Mouse (Mus musculus): ENCODE data around the gene Rps6ka1.
"Not testable (repeated sequence)": the region's sequence is repeated elsewhere in the genome, so short reads cannot be mapped to it uniquely, and the experiment has no call there.

Rps6ka1 gene

GRCm38 (mm10) chr4:133863795-133864379 lies 23.7 kb downstream of the Rps6ka1 start:
- peaks cover 74% of the 10 kb centered on the region for H3K4me1 ChIP-seq (replicated peaks; ENCODE audit: low read depth, low read length)
- H3K9me3 ChIP-seq (ENCODE audit: low read length) = no peaks in the 10 kb centered on the region
- H3K27me3 ChIP-seq (ENCODE audit: insufficient read depth, low read length) = no peaks in the 10 kb centered on the region
- TF ChIP-seq CTCF (conservative IDR thresholded peaks at IDR 0.05; ENCODE audit: low read length) = no peak
- TF ChIP-seq POU5F1 (IDR thresholded peaks at IDR 0.05; ENCODE audit: borderline replicate concordance, low read length) = no peak
- TF ChIP-seq NANOG (IDR thresholded peaks at IDR 0.05; ENCODE audit: borderline replicate concordance, low read length) = no peak
- H3K36me3 ChIP-seq (ENCODE audit: insufficient read depth, low read length) = peaks cover 97% of the 10 kb centered on the region
- peak overlapping the region; percentile 60 for H3K4me3 ChIP-seq (replicated peaks; ENCODE audit: low read length)

- Histone ChIP-seq H3K9me3 (ENCODE audit: low read length) (no peaks in the 10 kb centered on the region), H3K4me1 (replicated peaks; ENCODE audit: low read depth, low read length) (peaks cover 46% of the 10 kb centered on the region), H3K4me3 (replicated peaks; ENCODE audit: low read length) (no peak overlapping the region), H3K27me3 (ENCODE audit: insufficient read depth, low read length) (no peaks in the 10 kb centered on the region), H3K36me3 (ENCODE audit: insufficient read depth, low read length) (peaks cover 91% of the 10 kb centered on the region)
- no peak; the same call in 1 of the 2 replicates for TF ChIP-seq CTCF (conservative IDR thresholded peaks at IDR 0.05; ENCODE audit: low read length)
- TF ChIP-seq NANOG (IDR thresholded peaks at IDR 0.05; ENCODE audit: borderline replicate concordance, low read length) = no peak
- TF ChIP-seq POU5F1 (IDR thresholded peaks at IDR 0.05; ENCODE audit: borderline replicate concordance, low read length) = no peak
These were observed 30.1 kb downstream of the Rps6ka1 start for GRCm38 (mm10) chr4:133857527-133857926.

GRCm38 (mm10) chr4:133854621-133855020 lies 33.0 kb downstream of the Rps6ka1 start:
- Histone ChIP-seq H3K4me3 (replicated peaks; ENCODE audit: low read length) (no peak overlapping the region), H3K27me3 (ENCODE audit: insufficient read depth, low read length) (no peaks in the 10 kb centered on the region), H3K36me3 (ENCODE audit: insufficient read depth, low read length) (peaks cover 87% of the 10 kb centered on the region), H3K9me3 (ENCODE audit: low read length) (no peaks in the 10 kb centered on the region), H3K4me1 (replicated peaks; ENCODE audit: low read depth, low read length) (peaks cover 19% of the 10 kb centered on the region)
- TF ChIP-seq NANOG (IDR thresholded peaks at IDR 0.05; ENCODE audit: borderline replicate concordance, low read length) = no peak
- no peak for TF ChIP-seq POU5F1 (IDR thresholded peaks at IDR 0.05; ENCODE audit: borderline replicate concordance, low read length)
- no peak for TF ChIP-seq CTCF (conservative IDR thresholded peaks at IDR 0.05; ENCODE audit: low read length)

GRCm38 (mm10) chr4:133853630-133854029 lies 34.0 kb downstream of the Rps6ka1 start:
- H3K36me3 ChIP-seq (ENCODE audit: insufficient read depth, low read length) = peaks cover 85% of the 10 kb centered on the region

GRCm38 (mm10) chr4:133846625-133847024 lies 41.0 kb downstream of the Rps6ka1 start:
- peaks cover 50% of the 10 kb centered on the region for H3K4me1 ChIP-seq (replicated peaks; ENCODE audit: low read depth, low read length)
- H3K9me3 ChIP-seq (ENCODE audit: low read length) = no peaks in the 10 kb centered on the region
- peaks cover 52% of the 10 kb centered on the region for H3K36me3 ChIP-seq (ENCODE audit: insufficient read depth, low read length)
- H3K4me3 ChIP-seq (replicated peaks; ENCODE audit: low read length) = no peak overlapping the region
- TF ChIP-seq CTCF (conservative IDR thresholded peaks at IDR 0.05; ENCODE audit: low read length) (no peak), POU5F1 (IDR thresholded peaks at IDR 0.05; ENCODE audit: borderline replicate concordance, low read length) (no peak)
- H3K27me3 ChIP-seq (ENCODE audit: insufficient read depth, low read length) = no peaks in the 10 kb centered on the region

More at GRCm38 (mm10) chr4:133853630-133854029, 34.0 kb downstream of the Rps6ka1 start:
- H3K4me1 ChIP-seq (replicated peaks; ENCODE audit: low read depth, low read length) = peaks cover 21% of the 10 kb centered on the region
- H3K9me3 ChIP-seq (ENCODE audit: low read length) = no peaks in the 10 kb centered on the region
- no peaks in the 10 kb centered on the region for H3K27me3 ChIP-seq (ENCODE audit: insufficient read depth, low read length)
- no peak overlapping the region for H3K4me3 ChIP-seq (replicated peaks; ENCODE audit: low read length)
- TF ChIP-seq CTCF (conservative IDR thresholded peaks at IDR 0.05; ENCODE audit: low read length) = no peak
- no peak for TF ChIP-seq NANOG (IDR thresholded peaks at IDR 0.05; ENCODE audit: borderline replicate concordance, low read length)
- TF ChIP-seq POU5F1 (IDR thresholded peaks at IDR 0.05; ENCODE audit: borderline replicate concordance, low read length) = no peak

- H3K27me3 ChIP-seq (ENCODE audit: insufficient read depth, low read length) = no peaks in the 10 kb centered on the region
- peaks cover 37% of the 10 kb centered on the region for H3K36me3 ChIP-seq (ENCODE audit: insufficient read depth, low read length)
- peaks cover 63% of the 10 kb centered on the region for H3K4me1 ChIP-seq (replicated peaks; ENCODE audit: low read depth, low read length)
- TF ChIP-seq CTCF (conservative IDR thresholded peaks at IDR 0.05; ENCODE audit: low read length) (no peak), NANOG (IDR thresholded peaks at IDR 0.05; ENCODE audit: borderline replicate concordance, low read length) (no peak), POU5F1 (IDR thresholded peaks at IDR 0.05; ENCODE audit: borderline replicate concordance, low read length) (no peak)
- H3K9me3 ChIP-seq (ENCODE audit: low read length) = no peaks in the 10 kb centered on the region
- no peak overlapping the region for H3K4me3 ChIP-seq (replicated peaks; ENCODE audit: low read length)
These were observed 42.5 kb downstream of the Rps6ka1 start for GRCm38 (mm10) chr4:133845060-133845459.

GRCm38 (mm10) chr4:133844209-133844841 lies 43.3 kb downstream of the Rps6ka1 start:
- H3K9me3 ChIP-seq (ENCODE audit: low read length) = no peaks in the 10 kb centered on the region
- H3K27me3 ChIP-seq (ENCODE audit: insufficient read depth, low read length) = no peaks in the 10 kb centered on the region
- peaks cover 31% of the 10 kb centered on the region for H3K36me3 ChIP-seq (ENCODE audit: insufficient read depth, low read length)
- H3K4me3 ChIP-seq (replicated peaks; ENCODE audit: low read length) = no peak overlapping the region
- TF ChIP-seq POU5F1 (IDR thresholded peaks at IDR 0.05; ENCODE audit: borderline replicate concordance, low read length) = no peak
- TF ChIP-seq CTCF (conservative IDR thresholded peaks at IDR 0.05; ENCODE audit: low read length) = no peak
- TF ChIP-seq NANOG (IDR thresholded peaks at IDR 0.05; ENCODE audit: borderline replicate concordance, low read length) = no peak
- H3K4me1 ChIP-seq (replicated peaks; ENCODE audit: low read depth, low read length) = peaks cover 69% of the 10 kb centered on the region

GRCm38 (mm10) chr4:133842992-133843737 lies 44.4 kb downstream of the Rps6ka1 start:
- peaks cover 21% of the 10 kb centered on the region for H3K36me3 ChIP-seq (ENCODE audit: insufficient read depth, low read length)
- H3K27me3 ChIP-seq (ENCODE audit: insufficient read depth, low read length) = no peaks in the 10 kb centered on the region
- no peak for TF ChIP-seq POU5F1 (IDR thresholded peaks at IDR 0.05; ENCODE audit: borderline replicate concordance, low read length)
- no peak for TF ChIP-seq CTCF (conservative IDR thresholded peaks at IDR 0.05; ENCODE audit: low read length)
- TF ChIP-seq NANOG (IDR thresholded peaks at IDR 0.05; ENCODE audit: borderline replicate concordance, low read length) = no peak
- peaks cover 66% of the 10 kb centered on the region for H3K4me1 ChIP-seq (replicated peaks; ENCODE audit: low read depth, low read length)
- no peaks in the 10 kb centered on the region for H3K9me3 ChIP-seq (ENCODE audit: low read length)
- H3K4me3 ChIP-seq (replicated peaks; ENCODE audit: low read length) = no peak overlapping the region

- H3K4me3 ChIP-seq (replicated peaks; ENCODE audit: low read length); H3K36me3 ChIP-seq (ENCODE audit: insufficient read depth, low read length); H3K27me3 ChIP-seq (ENCODE audit: insufficient read depth, low read length); H3K9me3 ChIP-seq (ENCODE audit: low read length): not testable (repeated sequence)
- H3K4me1 ChIP-seq (replicated peaks; ENCODE audit: low read depth, low read length) = peaks cover 53% of the 10 kb centered on the region
These were observed 45.7 kb downstream of the Rps6ka1 start for GRCm38 (mm10) chr4:133841756-133842483.
